Mouse (Mus musculus): ENCODE measurements at regions not wholly inside any gene's neighbourhood (a gene's known extent, or its start where the extent isn't known, plus 50 kb on each side); places are given as distances from the start of the nearest gene placed in this dataset.
A peak's percentile ranks its signal among the peaks of the same experiment; 100 is the strongest.
"Not testable (repeated sequence)": the region's sequence is repeated elsewhere in the genome, so short reads cannot be mapped to it uniquely, and the experiment has no call there.

DNA sequence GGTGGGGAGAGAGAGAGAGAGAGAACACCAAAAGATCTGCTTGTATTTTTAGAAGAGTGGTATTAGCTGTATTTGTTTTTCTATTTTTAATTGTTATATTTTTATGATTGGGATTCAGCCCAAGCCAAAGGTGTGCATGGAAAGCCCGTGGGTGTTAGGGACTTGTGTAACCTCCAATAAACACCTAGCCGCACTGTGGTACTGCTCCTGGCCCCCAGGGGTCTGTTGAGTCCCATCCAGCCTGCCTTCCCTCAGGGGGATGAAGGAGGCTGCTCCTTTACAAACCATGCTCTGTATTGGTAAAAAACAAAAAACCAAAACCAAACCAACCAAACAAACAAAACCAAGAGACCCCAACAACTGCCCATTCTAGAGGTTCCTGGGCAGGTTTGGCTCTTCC, 531.7 kb downstream of the Zfp704 start:
- no peaks in the 10 kb centered on the region for H3K4me1 ChIP-seq (replicated peaks; ENCODE audit: control insufficient read depth, insufficient read depth, low read length)
- no peaks in the 10 kb centered on the region for H3K27me3 ChIP-seq (ENCODE audit: control insufficient read depth, insufficient read depth, low read length)
- TF ChIP-seq POLR2A (IDR thresholded peaks at IDR 0.05; ENCODE audit: control insufficient read depth, extremely low read depth, insufficient read depth, low read length, poor library complexity) (no peak), CTCF (IDR thresholded peaks at IDR 0.05; ENCODE audit: borderline replicate concordance, control insufficient read depth, extremely low read depth, insufficient read depth, low read length, poor library complexity) (no peak)
- no peak for DNase-seq
- H3K36me3 ChIP-seq (ENCODE audit: control insufficient read depth, insufficient read depth, low read length), result no peaks in the 10 kb centered on the region
- H3K4me3 ChIP-seq (ENCODE audit: control insufficient read depth, insufficient read depth, low read length), result no peak overlapping the region
- H3K27ac ChIP-seq (ENCODE audit: control insufficient read depth, insufficient read depth, low read length), result no peak overlapping the region
- 83% methylated on average over 2 of the region's 2 CpGs for WGBS

DNA sequence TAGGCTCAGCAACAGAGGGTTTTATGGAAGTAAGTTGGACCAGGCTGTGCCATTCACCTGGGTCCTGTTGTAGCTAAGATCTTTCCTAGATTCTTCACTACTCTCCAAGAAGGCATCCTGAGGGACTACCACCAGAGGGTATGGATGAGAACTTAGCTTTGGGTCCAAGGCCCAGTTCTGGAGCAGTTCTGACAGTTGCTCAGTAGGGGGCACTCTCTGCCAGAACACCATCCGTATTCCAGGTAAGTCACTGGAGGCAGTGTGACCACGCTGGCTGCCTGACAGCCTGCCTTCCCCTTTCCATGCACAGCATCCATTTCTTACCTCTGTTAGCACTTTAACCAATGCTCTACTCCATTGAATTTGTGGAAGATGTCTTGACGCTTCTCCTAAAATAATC, 533.2 kb downstream of the Zfp704 start:
- H3K27me3 ChIP-seq (ENCODE audit: control insufficient read depth, insufficient read depth, low read length), result no peaks in the 10 kb centered on the region
- no peaks in the 10 kb centered on the region for H3K36me3 ChIP-seq (ENCODE audit: control insufficient read depth, insufficient read depth, low read length)
- 26% methylated on average over 3 of the region's 3 CpGs for WGBS
- TF ChIP-seq POLR2A (IDR thresholded peaks at IDR 0.05; ENCODE audit: control insufficient read depth, extremely low read depth, insufficient read depth, low read length, poor library complexity), result no peak
- TF ChIP-seq CTCF (IDR thresholded peaks at IDR 0.05; ENCODE audit: borderline replicate concordance, control insufficient read depth, extremely low read depth, insufficient read depth, low read length, poor library complexity), result peak; percentile 62; the same call in 1 of the 2 replicates
- peak; percentile 34 for DNase-seq
- H3K4me3 ChIP-seq (ENCODE audit: control insufficient read depth, insufficient read depth, low read length), result no peak overlapping the region
- H3K4me1 ChIP-seq (replicated peaks; ENCODE audit: control insufficient read depth, insufficient read depth, low read length), result no peaks in the 10 kb centered on the region
- no peak overlapping the region for H3K27ac ChIP-seq (ENCODE audit: control insufficient read depth, insufficient read depth, low read length)

DNA sequence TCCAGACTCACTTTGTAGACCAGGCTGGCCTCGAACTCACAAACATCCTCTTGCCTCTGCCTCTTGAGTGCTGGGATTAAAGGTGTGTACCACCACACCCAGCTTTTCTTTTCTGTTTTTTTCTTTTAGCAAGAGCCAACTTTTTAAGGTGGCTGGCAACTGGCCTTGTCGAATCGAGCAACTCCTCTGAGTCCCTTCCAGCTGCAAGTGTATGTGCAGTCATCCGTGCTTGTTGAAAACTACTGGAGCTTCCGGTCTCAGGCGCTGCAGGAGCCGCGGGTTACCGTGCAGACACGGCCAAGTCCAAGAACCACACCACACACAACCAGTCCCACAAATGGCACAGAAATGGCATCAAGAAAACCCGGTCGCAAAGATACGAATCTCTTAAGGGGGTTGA, 537.4 kb downstream of the Zfp704 start:
- not testable (repeated sequence) for H3K27ac ChIP-seq (ENCODE audit: control insufficient read depth, insufficient read depth, low read length); H3K4me3 ChIP-seq (ENCODE audit: control insufficient read depth, insufficient read depth, low read length); H3K36me3 ChIP-seq (ENCODE audit: control insufficient read depth, insufficient read depth, low read length); DNase-seq; H3K4me1 ChIP-seq (replicated peaks; ENCODE audit: control insufficient read depth, insufficient read depth, low read length); H3K27me3 ChIP-seq (ENCODE audit: control insufficient read depth, insufficient read depth, low read length)
- 97% methylated on average over 13 of the region's 13 CpGs for WGBS

DNA sequence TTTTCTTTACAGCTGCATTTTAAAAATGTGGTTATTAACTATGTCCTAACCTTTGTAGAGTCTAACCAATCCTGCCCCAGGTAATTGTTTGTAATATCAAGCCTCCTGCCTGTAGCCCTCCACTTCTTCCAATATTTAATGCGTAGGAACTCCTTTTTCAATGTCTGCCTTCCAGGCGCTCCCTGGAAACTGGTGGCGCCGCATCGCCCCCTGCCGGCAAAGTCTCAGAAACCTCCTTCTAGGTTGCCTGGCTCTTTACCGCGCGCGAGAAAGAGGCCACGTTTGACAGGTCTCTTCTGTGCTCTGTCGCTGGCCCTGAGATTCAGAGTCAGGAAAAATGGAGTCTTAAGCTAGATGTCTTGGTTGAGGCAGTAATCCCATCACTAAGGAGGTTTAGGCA, 542.8 kb downstream of the Zfp704 start:
- Histone ChIP-seq H3K27ac (ENCODE audit: control insufficient read depth, insufficient read depth, low read length) (no peak overlapping the region), H3K4me1 (replicated peaks; ENCODE audit: control insufficient read depth, insufficient read depth, low read length) (no peaks in the 10 kb centered on the region), H3K27me3 (ENCODE audit: control insufficient read depth, insufficient read depth, low read length) (no peaks in the 10 kb centered on the region), H3K36me3 (ENCODE audit: control insufficient read depth, insufficient read depth, low read length) (no peaks in the 10 kb centered on the region), H3K4me3 (ENCODE audit: control insufficient read depth, insufficient read depth, low read length) (no peak overlapping the region)
- DNase-seq, result peak; percentile 76
- TF ChIP-seq POLR2A (IDR thresholded peaks at IDR 0.05; ENCODE audit: control insufficient read depth, extremely low read depth, insufficient read depth, low read length, poor library complexity) (no peak), CTCF (IDR thresholded peaks at IDR 0.05; ENCODE audit: borderline replicate concordance, control insufficient read depth, extremely low read depth, insufficient read depth, low read length, poor library complexity) (peak; percentile 84)
- 4% methylated on average over 12 of the region's 12 CpGs for WGBS

DNA sequence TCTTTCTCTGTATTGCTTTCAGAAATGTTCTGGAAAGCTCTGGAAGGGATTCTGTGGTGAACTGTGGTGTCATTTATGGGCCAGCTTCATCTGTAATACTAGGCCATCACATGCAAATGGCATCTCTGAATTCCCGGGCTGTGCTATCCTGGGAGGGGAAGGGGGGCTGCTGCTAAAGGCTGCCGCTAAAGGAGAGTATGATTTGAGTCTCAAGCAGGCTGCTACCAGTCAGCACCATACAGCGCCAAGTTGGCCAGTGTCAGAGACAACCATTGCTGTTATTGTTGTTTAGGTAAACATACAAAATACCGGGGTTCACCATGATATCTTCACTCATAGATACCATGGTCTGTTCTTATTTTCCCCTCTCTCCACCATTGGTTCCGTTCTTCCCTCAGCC, 543.5 kb downstream of the Zfp704 start:
- TF ChIP-seq CTCF (IDR thresholded peaks at IDR 0.05; ENCODE audit: borderline replicate concordance, control insufficient read depth, extremely low read depth, insufficient read depth, low read length, poor library complexity) (no peak), POLR2A (IDR thresholded peaks at IDR 0.05; ENCODE audit: control insufficient read depth, extremely low read depth, insufficient read depth, low read length, poor library complexity) (no peak)
- H3K36me3 ChIP-seq (ENCODE audit: control insufficient read depth, insufficient read depth, low read length), result no peaks in the 10 kb centered on the region
- no peak overlapping the region for H3K27ac ChIP-seq (ENCODE audit: control insufficient read depth, insufficient read depth, low read length)
- no peak for DNase-seq
- WGBS, result 96% methylated on average over 5 of the region's 5 CpGs
- no peaks in the 10 kb centered on the region for H3K27me3 ChIP-seq (ENCODE audit: control insufficient read depth, insufficient read depth, low read length)
- H3K4me3 ChIP-seq (ENCODE audit: control insufficient read depth, insufficient read depth, low read length), result no peak overlapping the region
- H3K4me1 ChIP-seq (replicated peaks; ENCODE audit: control insufficient read depth, insufficient read depth, low read length), result no peaks in the 10 kb centered on the region

DNA sequence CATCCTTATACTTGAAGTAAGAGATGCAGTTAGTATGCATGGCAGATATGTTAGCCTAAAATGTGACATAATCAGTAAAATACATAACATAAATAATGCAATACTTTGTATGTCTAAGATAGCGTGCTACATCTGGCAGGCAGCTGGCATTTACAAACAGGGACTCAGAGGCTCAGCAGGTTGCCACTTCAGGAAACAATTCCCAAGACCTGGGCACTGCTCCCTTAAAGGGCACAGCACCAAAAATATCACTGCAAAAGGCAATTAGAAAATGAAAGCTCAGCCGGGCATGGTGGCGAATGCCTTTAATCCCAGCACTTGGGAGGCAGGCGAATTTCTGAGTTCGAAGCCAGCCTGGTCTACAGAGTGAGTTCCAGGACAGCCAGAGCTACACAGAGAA, 544.0 kb downstream of the Zfp704 start:
- 96% methylated on average over 5 of the region's 5 CpGs for WGBS
- H3K4me3 ChIP-seq (ENCODE audit: control insufficient read depth, insufficient read depth, low read length), result no peak overlapping the region
- no peak overlapping the region for H3K27ac ChIP-seq (ENCODE audit: control insufficient read depth, insufficient read depth, low read length)
- H3K4me1 ChIP-seq (replicated peaks; ENCODE audit: control insufficient read depth, insufficient read depth, low read length), result no peaks in the 10 kb centered on the region
- H3K36me3 ChIP-seq (ENCODE audit: control insufficient read depth, insufficient read depth, low read length), result no peaks in the 10 kb centered on the region
- H3K27me3 ChIP-seq (ENCODE audit: control insufficient read depth, insufficient read depth, low read length), result no peaks in the 10 kb centered on the region
- TF ChIP-seq POLR2A (IDR thresholded peaks at IDR 0.05; ENCODE audit: control insufficient read depth, extremely low read depth, insufficient read depth, low read length, poor library complexity) (no peak), CTCF (IDR thresholded peaks at IDR 0.05; ENCODE audit: borderline replicate concordance, control insufficient read depth, extremely low read depth, insufficient read depth, low read length, poor library complexity) (no peak)
- no peak for DNase-seq

DNA sequence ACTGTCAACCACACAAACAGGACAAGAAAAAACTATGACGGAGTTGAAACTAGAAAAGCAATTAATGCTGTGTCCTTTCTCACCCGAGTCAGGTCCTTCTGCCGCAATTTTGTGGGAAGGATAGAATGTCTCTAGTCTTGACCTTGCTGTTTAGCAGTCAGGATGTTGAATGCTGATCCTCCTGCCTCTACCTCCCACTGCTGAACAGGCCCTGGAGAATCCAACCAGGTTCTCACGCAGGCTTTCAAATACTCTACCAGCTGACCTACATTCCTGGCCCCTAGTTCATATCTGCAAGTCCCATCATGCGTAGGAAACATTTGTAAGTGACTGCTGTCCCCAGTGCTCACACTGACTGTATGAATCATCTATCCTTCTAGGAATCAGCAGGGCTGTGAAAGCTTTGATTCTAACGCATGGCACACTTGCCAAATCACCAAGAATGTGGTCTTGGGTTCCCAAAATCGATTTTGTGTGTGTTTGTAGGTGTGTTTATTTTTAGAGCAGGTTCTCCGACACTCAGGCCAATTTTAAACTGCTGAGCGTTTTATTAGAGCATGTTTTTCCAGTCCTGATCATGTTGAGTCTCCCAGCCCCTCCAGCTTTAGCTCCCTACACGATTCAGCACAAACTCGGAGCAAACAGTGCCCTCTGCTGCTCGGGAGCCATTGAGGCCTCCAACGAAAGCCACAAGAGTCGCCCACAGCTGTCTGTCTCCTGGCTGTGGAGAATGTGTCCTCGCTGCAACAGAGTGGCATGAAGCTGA, 545.4 kb downstream of the Zfp704 start:
- peak; percentile 24 for DNase-seq
- Histone ChIP-seq H3K4me1 (replicated peaks; ENCODE audit: control insufficient read depth, insufficient read depth, low read length) (no peaks in the 10 kb centered on the region), H3K27ac (ENCODE audit: control insufficient read depth, insufficient read depth, low read length) (no peak overlapping the region), H3K4me3 (ENCODE audit: control insufficient read depth, insufficient read depth, low read length) (no peak overlapping the region), H3K36me3 (ENCODE audit: control insufficient read depth, insufficient read depth, low read length) (no peaks in the 10 kb centered on the region), H3K27me3 (ENCODE audit: control insufficient read depth, insufficient read depth, low read length) (no peaks in the 10 kb centered on the region)
- TF ChIP-seq CTCF (IDR thresholded peaks at IDR 0.05; ENCODE audit: borderline replicate concordance, control insufficient read depth, extremely low read depth, insufficient read depth, low read length, poor library complexity), result 0 out of 2 replicates have a peak, but pooled peaks have one; percentile 22
- TF ChIP-seq POLR2A (IDR thresholded peaks at IDR 0.05; ENCODE audit: control insufficient read depth, extremely low read depth, insufficient read depth, low read length, poor library complexity), result no peak
- WGBS, result 46% methylated on average over 15 of the region's 15 CpGs

All from thymus, adult 2 months (tissue).